Mouse (Mus musculus) midbrain, embryonic 10.5 days (tissue): ENCODE data around the gene Tnp2. TPM values are rescaled to one million over a fixed set of nuclear protein-coding genes. Genes with fewer than 3 reads are reported as not detected.

Source experiments
- DNase-seq: peaks from one replicate; pipeline ENCODE4 v3.0.0-alpha.2; 2017; ENCODE audit warnings: low spot score
- H3K27ac ChIP-seq: fragments of 300-500 bp; sonication (generic); replicated peaks from 2 replicates; pipeline ENCODE4 v1.5.1; 2016; ENCODE audit warnings: mild to moderate bottlenecking
- H3K27me3 ChIP-seq: fragments of 300-500 bp; sonication (generic); 2 replicates; pipeline ENCODE4 v1.6.1; 2016; ENCODE audit warnings: low read depth, mild to moderate bottlenecking; ENCODE audit not compliant: poor library complexity, severe bottlenecking
- H3K36me3 ChIP-seq: fragments of 300-500 bp; sonication (generic); 2 replicates; pipeline ENCODE4 v1.6.1; 2016; ENCODE audit warnings: mild to moderate bottlenecking, moderate library complexity
- H3K4me1 ChIP-seq: fragments of 300-500 bp; sonication (generic); 2 replicates; pipeline ENCODE4 v1.6.1; 2016
- H3K4me3 ChIP-seq: fragments of 300-500 bp; sonication (generic); 2 replicates; pipeline ENCODE4 v1.5.1; 2016; ENCODE audit warnings: mild to moderate bottlenecking, moderate library complexity
- H3K9me3 ChIP-seq: fragments of 300-500 bp; sonication (generic); replicated peaks from 2 replicates; pipeline ENCODE4 v1.6.1; 2016; ENCODE audit warnings: mild to moderate bottlenecking
- WGBS: fragments of 180-500 bp; shearing (Covaris S2); methylation state at CpG from one replicate; pipeline ENCODE4 v1.1.7; 2016; 5-methylcytosine and 5-hydroxymethylcytosine counted together
- polyA plus RNA-seq: library from polyadenylated mRNA; unstranded; fragments of >200 nt; fragmentation: Nextera tagmentation; extraction: Ambion mirVana; gene quantifications from 2 replicates; pipeline ENCODE4 v1.2.1, GENCODE M21; 2016

Tnp2 gene
- polyA plus RNA-seq, 1 experiment from 2014 or later = not detected

GRCm38 (mm10) chr16:10786288-10786687 lies 2.2 kb downstream of the Tnp2 start:
- H3K36me3 ChIP-seq = no peaks in the 10 kb centered on the region
- H3K27me3 ChIP-seq = peaks cover 35% of the 10 kb centered on the region
- WGBS = 4% methylated on average over 9 of the region's 9 CpGs
- H3K4me1 ChIP-seq = peaks cover 53% of the 10 kb centered on the region
- H3K4me3 ChIP-seq = peak overlapping the region; percentile 77
- peak overlapping the region; percentile 90 for H3K27ac ChIP-seq
- no peaks in the 10 kb centered on the region for H3K9me3 ChIP-seq
- DNase-seq = peak; percentile 86

- WGBS = under 1% methylated on average over 59 of the region's 59 CpGs
- no peaks in the 10 kb centered on the region for H3K9me3 ChIP-seq
- peak within 1 kb of the TSS; percentile 90 for H3K27ac ChIP-seq
- peak; percentile 91 for DNase-seq
- peaks cover 33% of the 10 kb centered on the region for H3K27me3 ChIP-seq
- H3K4me1 ChIP-seq = peaks cover 53% of the 10 kb centered on the region
- H3K36me3 ChIP-seq = no peaks in the 10 kb centered on the region
- peak within 1 kb of the TSS; percentile 77 for H3K4me3 ChIP-seq
These were observed 2.9 kb downstream of the Tnp2 start, which contains the start of gene Socs1 for GRCm38 (mm10) chr16:10785371-10786231. TSS of gene Socs1 (minus strand) at chr16:10785536.

- peak; percentile 93 for DNase-seq
- WGBS = under 1% methylated on average over 55 of the region's 55 CpGs
- H3K27ac ChIP-seq = peak overlapping the region; percentile 90
- peak overlapping the region; percentile 77 for H3K4me3 ChIP-seq
- H3K27me3 ChIP-seq = peaks cover 31% of the 10 kb centered on the region
- H3K36me3 ChIP-seq = no peaks in the 10 kb centered on the region
- H3K4me1 ChIP-seq = peaks cover 53% of the 10 kb centered on the region
- no peaks in the 10 kb centered on the region for H3K9me3 ChIP-seq
These were observed 3.6 kb downstream of the Tnp2 start for GRCm38 (mm10) chr16:10784793-10785370.

GRCm38 (mm10) chr16:10783883-10784792 lies 4.3 kb downstream of the Tnp2 start:
- WGBS = 3% methylated on average over 81 of the region's 81 CpGs
- no peak for DNase-seq
- Histone ChIP-seq H3K27ac (peak overlapping the region; percentile 90), H3K36me3 (no peaks in the 10 kb centered on the region), H3K4me3 (peak overlapping the region; percentile 77), H3K27me3 (peaks cover 31% of the 10 kb centered on the region), H3K4me1 (peaks cover 53% of the 10 kb centered on the region), H3K9me3 (no peaks in the 10 kb centered on the region)

GRCm38 (mm10) chr16:10783451-10783850 lies 5.0 kb downstream of the Tnp2 start:
- Histone ChIP-seq H3K27ac (no peak overlapping the region), H3K9me3 (no peaks in the 10 kb centered on the region), H3K4me3 (no peak overlapping the region), H3K27me3 (peaks cover 31% of the 10 kb centered on the region), H3K4me1 (peaks cover 48% of the 10 kb centered on the region), H3K36me3 (no peaks in the 10 kb centered on the region)
- 67% methylated on average over 8 of the region's 8 CpGs for WGBS
- DNase-seq = no peak

- 70% methylated on average over 1 of the region's 1 CpGs for WGBS
- Histone ChIP-seq H3K27me3 (peaks cover 28% of the 10 kb centered on the region), H3K4me1 (peaks cover 45% of the 10 kb centered on the region), H3K4me3 (no peak overlapping the region), H3K27ac (no peak overlapping the region), H3K9me3 (no peaks in the 10 kb centered on the region), H3K36me3 (no peaks in the 10 kb centered on the region)
- no peak for DNase-seq
These were observed 5.4 kb downstream of the Tnp2 start for GRCm38 (mm10) chr16:10783152-10783434.

- Histone ChIP-seq H3K4me3 (no peak overlapping the region), H3K4me1 (peaks cover 49% of the 10 kb centered on the region), H3K27me3 (peaks cover 26% of the 10 kb centered on the region), H3K36me3 (no peaks in the 10 kb centered on the region), H3K9me3 (no peaks in the 10 kb centered on the region), H3K27ac (no peak overlapping the region)
- DNase-seq = no peak
- WGBS = 34% methylated on average over 6 of the region's 6 CpGs
These were observed 5.9 kb downstream of the Tnp2 start for GRCm38 (mm10) chr16:10782377-10783151.

- no peaks in the 10 kb centered on the region for H3K36me3 ChIP-seq
- peaks cover 51% of the 10 kb centered on the region for H3K4me1 ChIP-seq
- no peak for DNase-seq
- H3K27me3 ChIP-seq = peaks cover 26% of the 10 kb centered on the region
- no peak overlapping the region for H3K4me3 ChIP-seq
- H3K9me3 ChIP-seq = no peaks in the 10 kb centered on the region
- 46% methylated on average over 9 of the region's 9 CpGs for WGBS
- H3K27ac ChIP-seq = no peak overlapping the region; the same call in 1 of the 2 replicates
These were observed 6.5 kb downstream of the Tnp2 start for GRCm38 (mm10) chr16:10781862-10782371.

GRCm38 (mm10) chr16:10780631-10781120 lies 7.8 kb downstream of the Tnp2 start:
- no peak for DNase-seq
- Histone ChIP-seq H3K27ac (no peak overlapping the region), H3K4me1 (peaks cover 46% of the 10 kb centered on the region), H3K4me3 (no peak overlapping the region), H3K36me3 (no peaks in the 10 kb centered on the region), H3K27me3 (peaks cover 26% of the 10 kb centered on the region), H3K9me3 (no peaks in the 10 kb centered on the region)
- 87% methylated on average over 5 of the region's 5 CpGs for WGBS

- Histone ChIP-seq H3K9me3 (no peaks in the 10 kb centered on the region), H3K27ac (no peak overlapping the region), H3K27me3 (peaks cover 5% of the 10 kb centered on the region), H3K4me1 (peaks cover 22% of the 10 kb centered on the region), H3K36me3 (no peaks in the 10 kb centered on the region), H3K4me3 (no peak overlapping the region)
- WGBS = 72% methylated on average over 5 of the region's 5 CpGs
- DNase-seq = no peak
These were observed 10.8 kb downstream of the Tnp2 start for GRCm38 (mm10) chr16:10777579-10778160.

- H3K27me3 ChIP-seq = no peaks in the 10 kb centered on the region
- WGBS = 77% methylated on average over 7 of the region's 7 CpGs
- no peak overlapping the region for H3K27ac ChIP-seq
- H3K4me1 ChIP-seq = peaks cover 12% of the 10 kb centered on the region
- no peaks in the 10 kb centered on the region for H3K36me3 ChIP-seq
- H3K4me3 ChIP-seq = no peak overlapping the region
- DNase-seq = no peak
- H3K9me3 ChIP-seq = no peaks in the 10 kb centered on the region
These were observed 12.1 kb downstream of the Tnp2 start for GRCm38 (mm10) chr16:10776322-10776721.
